Mouse (Mus musculus): ENCODE results near the gene Galnt3. TPM values are rescaled to one million over a fixed set of nuclear protein-coding genes. Genes with fewer than 3 reads are reported as not detected.

The Galnt3 gene
- polyA plus RNA-seq, 1 experiment from 2014 or later = 0.35 TPM

DNA sequence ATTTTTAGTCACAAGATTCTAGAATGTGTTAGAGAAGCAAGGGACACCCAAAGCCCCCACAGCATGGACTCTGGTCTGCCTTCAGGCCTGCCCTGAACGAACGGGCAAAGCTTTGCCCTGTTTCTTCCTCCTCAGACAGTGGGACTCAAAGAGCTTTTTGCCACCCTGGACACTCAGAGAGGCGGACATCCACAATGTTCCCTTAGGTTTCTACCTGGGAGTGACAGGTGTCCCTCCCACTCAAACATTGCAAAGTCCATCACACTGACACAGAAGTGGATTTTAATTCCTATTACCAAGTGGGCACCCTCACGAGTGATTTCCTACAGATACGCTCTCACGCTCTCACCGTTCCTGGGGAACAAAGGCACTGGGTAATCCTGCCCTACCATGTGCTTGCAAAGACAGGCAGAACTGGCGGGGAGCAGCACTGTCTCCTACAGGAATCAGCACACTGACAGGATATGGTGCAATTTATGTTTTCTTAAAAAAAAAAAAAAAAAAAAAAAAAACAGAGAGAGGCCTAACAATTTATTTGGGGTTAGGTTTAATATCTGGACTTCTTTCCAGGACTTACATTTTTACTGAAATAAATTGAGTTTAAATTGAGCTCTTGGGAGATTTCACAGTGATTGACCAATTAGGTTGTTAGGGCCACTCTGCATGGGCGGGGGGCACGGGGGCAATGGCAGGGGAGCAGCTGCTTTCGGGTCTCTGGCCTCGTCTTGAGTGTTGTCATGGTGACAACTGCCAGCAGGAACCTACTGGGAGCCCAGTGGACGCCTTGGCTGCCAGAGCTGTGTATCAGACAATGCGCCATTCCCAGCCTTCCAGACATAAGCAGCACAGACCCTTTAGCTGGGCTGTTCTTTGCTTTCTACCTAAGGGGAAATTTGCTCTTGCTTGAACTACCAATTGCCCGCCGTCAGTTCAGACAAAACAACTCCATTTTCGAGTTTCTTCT lies 81.1 kb downstream of the Galnt3 start:
- Histone ChIP-seq H3K4me3 (replicated peaks) (no peak overlapping the region), H3K9ac (no peak overlapping the region), H3K27me3 (no peaks in the 10 kb centered on the region), H3K27ac (replicated peaks) (no peak overlapping the region), H3K9me3 (replicated peaks) (peaks cover 12% of the 10 kb centered on the region), H3K4me1 (replicated peaks) (no peaks in the 10 kb centered on the region), H3K4me2 (no peak overlapping the region), H3K36me3 (replicated peaks) (no peaks in the 10 kb centered on the region)
- ATAC-seq (ENCODE audit: insufficient read depth) = no peak
- 69% methylated on average over 17 of the region's 17 CpGs for WGBS (ENCODE audit: insufficient replicate concordance)

DNA sequence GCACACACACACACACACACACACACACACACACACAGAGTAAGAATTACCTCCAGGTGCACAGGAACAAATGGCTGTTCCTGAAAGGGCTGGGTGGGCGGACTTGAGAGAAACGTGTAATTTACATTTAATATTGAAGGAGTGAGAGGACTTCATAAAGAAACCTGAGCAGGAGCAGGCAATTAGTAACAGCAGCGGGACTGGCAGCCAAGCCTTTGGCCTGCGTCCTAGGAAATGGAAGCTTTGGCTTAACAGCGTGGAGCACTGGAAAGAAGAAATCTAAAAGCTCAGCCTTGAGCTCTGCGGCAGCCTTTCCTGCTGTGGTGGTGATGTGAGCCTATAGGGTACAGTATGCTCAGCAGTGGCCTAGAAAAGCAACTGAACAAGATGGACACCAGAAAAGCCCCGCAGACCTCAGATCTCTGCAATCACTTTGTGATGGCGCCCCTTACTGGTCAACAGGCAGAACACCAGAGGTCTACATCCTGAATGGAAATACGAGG lies 82.8 kb downstream of the Galnt3 start:
- Histone ChIP-seq H3K4me1 (replicated peaks) (no peaks in the 10 kb centered on the region), H3K27ac (replicated peaks) (no peak overlapping the region), H3K4me2 (no peak overlapping the region), H3K36me3 (replicated peaks) (no peaks in the 10 kb centered on the region), H3K4me3 (replicated peaks) (no peak overlapping the region), H3K27me3 (no peaks in the 10 kb centered on the region), H3K9ac (no peak overlapping the region), H3K9me3 (replicated peaks) (peaks cover 4% of the 10 kb centered on the region)
- 60% methylated on average over 9 of the region's 9 CpGs for WGBS (ENCODE audit: insufficient replicate concordance)
- no peak for ATAC-seq (ENCODE audit: insufficient read depth)

DNA sequence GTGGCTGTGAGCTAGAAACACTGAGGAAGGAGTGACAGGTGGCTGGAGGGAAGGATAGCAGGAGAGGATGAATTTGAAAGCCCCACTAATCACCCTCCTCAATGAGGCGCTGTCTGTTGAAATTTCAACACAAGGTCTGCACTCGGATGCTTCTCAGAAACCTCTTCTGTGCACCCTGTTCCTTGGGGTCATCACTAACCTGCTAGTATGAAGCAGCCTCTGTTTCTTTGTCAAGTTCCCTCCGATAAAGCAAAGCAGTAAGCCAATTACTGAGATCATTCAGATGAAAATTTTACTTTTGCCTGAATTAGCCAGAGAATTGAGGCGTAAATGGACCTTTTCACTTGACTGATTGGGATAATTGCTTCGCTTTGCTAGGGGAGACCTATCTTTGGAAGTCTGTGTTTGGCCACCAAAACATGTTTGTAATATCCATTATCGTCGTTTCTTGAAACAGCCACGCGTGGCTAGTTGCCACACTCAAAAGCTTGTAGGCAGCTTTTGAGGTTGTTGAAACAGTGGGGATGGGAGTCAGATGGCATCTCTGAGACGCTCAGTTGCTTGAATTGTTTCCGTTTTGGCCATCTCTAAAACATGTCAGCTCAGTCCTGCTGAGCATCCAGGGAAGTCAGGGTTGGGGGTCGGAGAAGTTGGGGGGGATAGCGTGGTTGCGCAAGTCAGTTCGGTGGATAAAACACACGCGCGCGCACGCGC lies 83.4 kb downstream of the Galnt3 start:
- Histone ChIP-seq H3K9me3 (replicated peaks) (no peaks in the 10 kb centered on the region), H3K4me3 (replicated peaks) (no peak overlapping the region), H3K27ac (replicated peaks) (no peak overlapping the region), H3K4me1 (replicated peaks) (no peaks in the 10 kb centered on the region), H3K36me3 (replicated peaks) (no peaks in the 10 kb centered on the region), H3K27me3 (no peaks in the 10 kb centered on the region), H3K4me2 (no peak overlapping the region), H3K9ac (no peak overlapping the region)
- WGBS (ENCODE audit: insufficient replicate concordance) = 82% methylated on average over 21 of the region's 21 CpGs
- no peak for ATAC-seq (ENCODE audit: insufficient read depth)

DNA sequence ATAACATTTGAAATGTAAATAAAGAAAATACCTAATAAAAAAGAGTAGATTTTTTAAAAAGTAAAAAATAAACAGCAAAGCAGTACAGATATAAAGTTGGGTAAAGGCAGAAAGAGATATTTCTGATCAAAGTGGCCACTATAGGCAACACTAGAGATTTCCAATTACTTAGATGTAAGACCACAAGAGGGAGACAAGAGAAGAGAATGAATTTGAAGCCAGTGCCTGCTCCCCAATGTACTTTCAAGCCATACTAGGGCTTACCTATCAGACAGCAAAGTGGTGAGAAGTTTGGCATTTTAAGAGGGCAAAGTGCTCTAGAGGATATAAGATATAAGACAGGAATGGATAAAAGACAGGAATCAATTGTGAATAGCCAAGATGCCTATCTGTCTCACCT lies 84.2 kb downstream of the Galnt3 start:
- Histone ChIP-seq H3K4me3 (replicated peaks) (no peak overlapping the region), H3K9me3 (replicated peaks) (no peaks in the 10 kb centered on the region), H3K4me2 (no peak overlapping the region), H3K36me3 (replicated peaks) (no peaks in the 10 kb centered on the region), H3K27ac (replicated peaks) (no peak overlapping the region), H3K9ac (no peak overlapping the region), H3K4me1 (replicated peaks) (no peaks in the 10 kb centered on the region), H3K27me3 (no peaks in the 10 kb centered on the region)
- no peak for ATAC-seq (ENCODE audit: insufficient read depth)

DNA sequence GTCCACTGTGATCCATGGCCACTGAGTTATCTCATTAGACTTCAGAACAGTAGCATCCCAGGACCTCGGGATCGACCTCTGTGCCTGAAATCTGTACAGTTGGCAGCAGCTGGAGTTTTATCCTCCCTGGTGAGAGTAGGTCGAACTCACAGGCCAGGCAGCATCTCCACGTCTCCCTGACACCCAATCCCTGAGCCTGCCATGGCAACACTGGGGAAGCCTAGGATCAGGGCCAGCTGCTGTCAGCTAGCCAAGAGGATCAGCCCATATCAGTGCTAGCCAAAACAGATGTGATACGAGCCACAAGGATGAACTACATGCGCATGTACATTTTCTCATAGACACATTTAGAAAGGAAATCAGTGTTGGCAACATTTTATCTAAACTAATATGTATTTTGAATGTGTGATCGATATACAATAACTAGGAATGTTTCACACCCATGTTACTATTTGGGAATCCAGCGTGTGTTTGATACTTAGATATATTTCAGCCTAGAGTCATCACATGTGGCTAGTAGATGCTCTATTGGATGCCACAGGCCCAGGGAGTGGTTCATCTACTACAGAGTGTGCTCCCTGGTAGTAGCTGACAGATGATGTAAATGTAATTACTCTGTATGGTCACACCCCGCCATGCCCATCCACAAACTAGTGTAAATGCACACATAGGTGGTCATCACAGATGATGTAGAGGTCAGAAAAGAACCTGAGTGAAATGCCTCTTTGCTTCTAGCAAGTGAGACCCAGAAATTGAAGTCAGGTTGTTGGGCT lies 89.7 kb downstream of the Galnt3 start:
- Histone ChIP-seq H3K9ac (no peak overlapping the region), H3K27me3 (no peaks in the 10 kb centered on the region), H3K4me2 (no peak overlapping the region), H3K9me3 (replicated peaks) (no peaks in the 10 kb centered on the region), H3K4me3 (replicated peaks) (no peak overlapping the region), H3K36me3 (replicated peaks) (no peaks in the 10 kb centered on the region), H3K4me1 (replicated peaks) (no peaks in the 10 kb centered on the region), H3K27ac (replicated peaks) (no peak overlapping the region)
- no peak for ATAC-seq (ENCODE audit: insufficient read depth)
- WGBS (ENCODE audit: insufficient replicate concordance) = 69% methylated on average over 9 of the region's 9 CpGs

Other genes with a start within 250 kb of the Galnt3 start
- gene Ttc21b, start 131.6 kb upstream of the Galnt3 start, polyA plus RNA-seq (2015; fragmentation: Nextera tagmentation; extraction: Ambion mirVana) = 0.84 and 1.0 TPM in 2 replicates

All from liver, embryonic 15.5 days (tissue).